Mouse (Mus musculus) megakaryocyte, embryonic 14.5 days (primary cell): ENCODE data around the gene Olfr1349.

ENCODE experiments used
- FLI1 ChIP-seq: IDR thresholded peaks from 2 replicates; pipeline ENCODE4 v1.6.1; 2012; ENCODE audit warnings: low read length, inconsistent platforms, mixed read lengths
- GATA1 ChIP-seq: IDR thresholded peaks from 3 replicates; pipeline ENCODE4 v1.6.1; 2012; ENCODE audit warnings: mixed read lengths, low read length, inconsistent platforms, borderline replicate concordance

DNA sequence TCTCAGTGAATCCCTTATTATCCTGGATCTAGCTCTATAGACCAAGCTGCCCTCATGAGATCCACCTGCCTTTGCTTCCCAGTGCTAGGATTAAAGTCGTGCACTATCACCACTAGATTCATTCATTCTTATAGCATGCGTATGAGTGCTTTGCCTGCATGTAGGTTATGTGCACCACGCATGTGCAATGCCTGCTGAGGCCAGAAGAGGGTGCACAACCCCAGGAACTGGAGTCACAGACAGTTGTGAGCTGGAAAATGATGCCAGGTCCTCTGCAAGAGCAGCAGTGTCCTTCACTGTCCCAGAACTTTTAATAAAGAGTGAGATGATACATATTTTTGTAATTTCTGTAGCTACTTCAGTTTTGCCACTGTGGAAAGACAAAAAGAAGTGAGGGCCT, 2.3 kb upstream of the Olfr1349 start:
- TF ChIP-seq GATA1 (no peak), FLI1 (no peak)
